Mouse (Mus musculus) heart, embryonic 14.5 days (tissue): ENCODE results near the gene Ercc1. TPM values are rescaled to one million over a fixed set of nuclear protein-coding genes. Genes with fewer than 3 reads are reported as not detected.

Source experiments
- ATAC-seq: fragments of 200-750 bp; cut with Nextera tagmentation; 2 replicates; pipeline ENCODE4 v1.8.0; 2017; ENCODE audit warnings: low read depth, moderate TSS enrichment; ENCODE audit not compliant: insufficient number of reproducible peaks, insufficient read depth, low FRiP score
- H3K27ac ChIP-seq, 2 experiments: fragments of 200-500 bp in 1 of 2; fragments of 300-500 bp in 1 of 2; sonication (generic) in 1 of 2; replicated peaks in 1 of 2; 2 replicates each; pipeline ENCODE4 v1.5.1; 2012 to 2014; ENCODE audit warnings: low read depth in 2 of 2, low read length in 2 of 2, control low read depth in 1 of 2, mild to moderate bottlenecking in 1 of 2, mixed read lengths in 1 of 2; ENCODE audit not compliant: control insufficient read depth in 1 of 2, insufficient read depth in 1 of 2
- H3K27me3 ChIP-seq: fragments of 300-500 bp; sonication (generic); 2 replicates; pipeline ENCODE4 v1.6.1; 2014; ENCODE audit warnings: mild to moderate bottlenecking, low read length, control low read depth; ENCODE audit not compliant: control insufficient read depth, insufficient read depth
- H3K36me3 ChIP-seq: fragments of 300-500 bp; sonication (generic); 2 replicates; pipeline ENCODE4 v1.6.1; 2014; ENCODE audit warnings: mild to moderate bottlenecking, control low read depth, low read length, mixed read lengths; ENCODE audit not compliant: control insufficient read depth, insufficient read depth
- H3K4me1 ChIP-seq, 2 experiments: fragments of 200-500 bp in 1 of 2; fragments of 300-500 bp in 1 of 2; sonication (generic) in 1 of 2; 2 replicates each; pipeline ENCODE4 v1.6.1; 2012 to 2014; ENCODE audit warnings: low read length in 2 of 2, control low read depth in 1 of 2, mixed read lengths in 1 of 2; ENCODE audit not compliant: control insufficient read depth in 2 of 2, insufficient read depth in 2 of 2
- H3K4me2 ChIP-seq: fragments of 300-500 bp; sonication (generic); 2 replicates; pipeline ENCODE4 v1.6.1; 2014; ENCODE audit warnings: mild to moderate bottlenecking, low read length
- H3K4me3 ChIP-seq, 2 experiments: fragments of 200-500 bp in 1 of 2; fragments of 300-500 bp in 1 of 2; sonication (generic) in 1 of 2; 2 replicates each; pipeline ENCODE4 v1.5.1; 2012 to 2014; ENCODE audit warnings: low read length in 2 of 2, mild to moderate bottlenecking in 2 of 2, control low read depth in 1 of 2, low read depth in 1 of 2, moderate library complexity in 1 of 2; ENCODE audit not compliant: control insufficient read depth in 1 of 2, insufficient read depth in 1 of 2
- H3K9ac ChIP-seq: fragments of 300-500 bp; sonication (generic); 2 replicates; pipeline ENCODE4 v1.6.1; 2014; ENCODE audit warnings: mild to moderate bottlenecking, low read length
- H3K9me3 ChIP-seq: fragments of 300-500 bp; sonication (generic); 2 replicates; pipeline ENCODE4 v1.6.1; 2016; ENCODE audit warnings: low read length, control low read depth; ENCODE audit not compliant: control insufficient read depth
- WGBS: fragments of 180-500 bp; shearing (Covaris S2); extraction: QIAGEN DNeasy Blood & Tissue Kit; methylation state at CpG from one replicate; pipeline ENCODE4 v1.1.7; 2014; 5-methylcytosine and 5-hydroxymethylcytosine counted together
- polyA plus RNA-seq: library from polyadenylated mRNA; unstranded; fragments of >200 nt; fragmentation: Nextera tagmentation; extraction: Ambion mirVana; gene quantifications from 2 replicates; pipeline ENCODE4 v1.2.1, GENCODE M21; 2014

The Ercc1 gene
- polyA plus RNA-seq, 1 experiment from 2014 or later, result 68.7 TPM

DNA sequence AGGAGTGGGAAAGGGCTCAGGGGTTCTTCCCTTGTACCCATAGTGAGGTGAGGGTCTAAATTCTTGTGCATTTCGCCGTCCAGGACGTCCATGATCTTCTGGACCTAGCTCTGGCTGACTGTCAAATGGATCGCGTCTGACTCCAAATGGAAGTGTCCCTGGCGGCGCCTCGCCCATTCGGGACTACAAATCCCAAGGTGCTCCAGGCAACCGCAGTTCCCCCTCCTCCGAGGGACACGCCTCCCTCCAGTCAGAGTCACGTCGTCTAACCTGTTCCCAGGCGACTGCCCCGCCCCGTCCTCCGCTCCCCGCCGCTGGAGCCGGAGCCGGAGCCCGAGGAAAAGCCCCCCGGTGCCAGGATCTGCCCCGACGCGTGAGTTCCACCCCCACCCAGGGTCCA is 16.4 kb downstream of the Ercc1 start:
- WGBS, result under 1% methylated on average over 27 of the region's 27 CpGs
- Histone ChIP-seq H3K27ac (peak overlapping the region; percentile 87 to 92), H3K9ac (peak overlapping the region; percentile 74), H3K4me2 (peak overlapping the region; percentile 80), H3K4me3 (peak overlapping the region; percentile 56 to 65), H3K27me3 (no peaks in the 10 kb centered on the region), H3K36me3 (peaks cover 19% of the 10 kb centered on the region), H3K9me3 (no peaks in the 10 kb centered on the region), H3K4me1 (peaks cover 24 to 43% of the 10 kb centered on the region in 2 experiments)
- ATAC-seq, result peak; percentile 76

DNA sequence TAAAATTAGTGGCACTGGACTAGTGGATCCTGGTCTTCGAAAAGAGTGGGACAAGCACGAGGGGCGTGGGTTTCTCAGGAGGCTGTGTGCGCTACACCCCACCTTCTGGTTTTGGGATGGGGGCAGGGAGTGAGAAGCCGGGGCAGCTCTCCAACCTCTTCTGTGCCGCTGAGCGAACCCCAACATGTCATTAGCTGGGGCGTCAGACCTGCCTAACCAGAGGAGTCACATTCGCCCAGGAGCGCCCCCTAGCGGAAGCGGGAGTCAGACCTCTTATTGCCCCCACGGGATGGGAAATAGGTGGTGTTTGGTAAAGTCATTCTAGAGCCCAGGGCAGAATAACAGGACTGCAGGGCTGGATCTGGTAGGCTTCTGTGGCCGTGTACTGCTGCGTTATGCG is 17.1 kb downstream of the Ercc1 start:
- Histone ChIP-seq H3K9me3 (no peaks in the 10 kb centered on the region), H3K36me3 (peaks cover 11% of the 10 kb centered on the region), H3K4me2 (peak overlapping the region; percentile 80), H3K4me1 (peaks cover 24 to 43% of the 10 kb centered on the region in 2 experiments), H3K9ac (peak overlapping the region; percentile 74), H3K27ac (peak overlapping the region; percentile 87 to 92), H3K4me3 (peak overlapping the region; percentile 56 to 65), H3K27me3 (no peaks in the 10 kb centered on the region)
- ATAC-seq, result no peak
- WGBS, result 5% methylated on average over 16 of the region's 16 CpGs

DNA sequence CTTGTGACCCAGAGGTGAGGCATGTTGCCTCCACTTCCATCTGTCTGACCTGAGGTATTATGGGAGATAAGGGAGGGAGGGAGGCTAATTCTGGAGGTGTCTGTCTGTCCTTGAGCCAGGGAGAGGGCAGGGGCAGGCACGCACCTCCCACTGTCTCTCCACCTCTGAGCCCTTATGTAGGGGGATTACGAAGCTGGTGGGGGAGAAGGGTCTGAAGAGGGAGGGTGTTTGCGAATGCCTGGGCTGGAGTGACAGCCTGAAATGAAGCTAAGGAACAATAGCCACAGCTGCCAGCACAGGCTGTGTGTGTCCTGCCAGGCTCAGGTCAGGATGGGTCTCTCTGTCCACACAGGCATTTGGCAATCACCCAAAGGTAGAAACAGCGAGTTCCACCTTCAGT is 17.7 kb downstream of the Ercc1 start:
- Histone ChIP-seq H3K4me3 (peak overlapping the region; percentile 56 to 65), H3K36me3 (peaks cover 5% of the 10 kb centered on the region), H3K4me2 (peak overlapping the region; percentile 80), H3K9ac (peak overlapping the region; percentile 74), H3K27ac (peak overlapping the region; percentile 87 to 92), H3K4me1 (peaks cover 24 to 43% of the 10 kb centered on the region in 2 experiments), H3K9me3 (no peaks in the 10 kb centered on the region), H3K27me3 (no peaks in the 10 kb centered on the region)
- 15% methylated on average over 4 of the region's 4 CpGs for WGBS
- ATAC-seq, result peak; percentile 44; the same call in 1 of the 2 replicates

DNA sequence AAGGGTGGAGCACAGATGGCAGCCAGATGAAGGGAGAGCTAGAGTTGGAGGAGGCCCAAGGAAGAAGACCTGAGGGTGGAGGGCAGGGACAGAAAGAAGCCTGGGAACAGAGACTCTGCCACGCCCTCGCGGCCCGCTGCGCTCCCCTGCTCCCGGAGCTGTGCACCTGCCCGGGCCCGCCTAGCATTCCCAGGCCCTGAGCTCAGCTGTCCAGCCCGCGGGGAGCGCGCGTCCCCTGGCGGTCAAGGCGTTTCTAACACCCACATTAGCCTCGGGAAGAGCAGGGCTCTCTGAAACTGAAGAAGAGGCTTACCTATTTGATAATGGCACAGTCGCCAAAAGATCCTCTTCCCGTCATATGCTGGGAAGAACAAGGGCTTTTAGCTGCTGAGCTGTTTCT is 19.3 kb downstream of the Ercc1 start:
- Histone ChIP-seq H3K36me3 (peaks cover 5% of the 10 kb centered on the region), H3K27ac (peak overlapping the region; percentile 87 to 92), H3K27me3 (no peaks in the 10 kb centered on the region), H3K4me1 (peaks cover 24 to 35% of the 10 kb centered on the region in 2 experiments), H3K4me2 (peak overlapping the region; percentile 40), H3K4me3 (no peak overlapping the region), H3K9ac (peak overlapping the region; percentile 35; the same call in 1 of the 2 replicates), H3K9me3 (no peaks in the 10 kb centered on the region)
- WGBS, result 2% methylated on average over 18 of the region's 18 CpGs
- ATAC-seq, result no peak

DNA sequence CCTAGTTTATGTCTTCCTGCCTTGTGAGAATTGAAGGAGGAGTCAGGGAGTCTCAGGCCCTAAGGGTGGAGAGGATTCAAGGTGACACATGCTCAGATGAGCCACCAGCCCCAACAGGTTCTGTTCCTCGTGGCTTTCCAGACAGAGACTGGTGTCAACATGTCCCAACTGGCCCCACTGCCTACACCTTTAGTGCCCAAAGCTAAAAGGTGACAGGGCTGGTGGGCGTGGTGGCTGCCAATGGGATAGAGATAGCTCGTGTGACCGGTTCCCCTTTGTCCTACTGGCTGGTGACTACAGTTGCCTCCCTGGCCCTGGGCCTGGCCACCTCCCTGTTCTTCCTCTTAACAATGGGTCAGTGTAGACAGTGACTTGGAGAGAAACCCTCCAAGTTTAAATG is 20.8 kb downstream of the Ercc1 start:
- no peak for ATAC-seq

DNA sequence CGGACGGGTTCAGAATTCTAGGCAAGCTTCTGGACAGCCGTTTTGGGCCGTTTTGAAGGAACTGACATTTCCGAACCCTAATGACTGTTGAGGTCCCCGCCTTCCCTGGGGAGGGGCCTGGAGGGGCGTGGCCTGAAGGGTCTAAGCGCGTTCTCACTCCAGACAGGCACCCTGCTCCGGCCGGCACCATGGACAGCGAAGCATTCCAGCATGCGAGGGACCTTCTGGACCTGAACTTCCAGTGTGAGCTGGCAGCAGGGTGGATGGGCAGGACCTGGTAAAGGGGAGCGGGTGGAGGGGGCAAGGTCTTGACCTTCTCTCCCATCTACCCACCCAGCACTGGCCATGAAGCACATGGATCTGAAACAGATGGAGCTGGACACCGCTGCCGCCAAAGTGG is 23.8 kb downstream of the Ercc1 start:
- no peak overlapping the region for H3K9ac ChIP-seq
- no peak overlapping the region for H3K4me2 ChIP-seq
- H3K4me3 ChIP-seq, result no peak overlapping the region
- 23% methylated on average over 16 of the region's 16 CpGs for WGBS
- no peaks in the 10 kb centered on the region for H3K9me3 ChIP-seq
- no peak for ATAC-seq
- H3K4me1 ChIP-seq, result peaks cover 5 to 12% of the 10 kb centered on the region in 2 experiments; a peak in 3 of 4 replicates
- H3K27me3 ChIP-seq, result no peaks in the 10 kb centered on the region
- peaks cover 36% of the 10 kb centered on the region for H3K36me3 ChIP-seq
- H3K27ac ChIP-seq, result no peak overlapping the region

More for the DNA sequence above, 20.8 kb downstream of the Ercc1 start:
- Histone ChIP-seq H3K4me2 (no peak overlapping the region), H3K9me3 (no peaks in the 10 kb centered on the region), H3K4me1 (peaks cover 24 to 34% of the 10 kb centered on the region in 2 experiments), H3K4me3 (no peak overlapping the region), H3K36me3 (peaks cover 8% of the 10 kb centered on the region), H3K9ac (no peak overlapping the region), H3K27ac (no peak overlapping the region), H3K27me3 (no peaks in the 10 kb centered on the region)
- WGBS, result 63% methylated on average over 4 of the region's 4 CpGs

DNA sequence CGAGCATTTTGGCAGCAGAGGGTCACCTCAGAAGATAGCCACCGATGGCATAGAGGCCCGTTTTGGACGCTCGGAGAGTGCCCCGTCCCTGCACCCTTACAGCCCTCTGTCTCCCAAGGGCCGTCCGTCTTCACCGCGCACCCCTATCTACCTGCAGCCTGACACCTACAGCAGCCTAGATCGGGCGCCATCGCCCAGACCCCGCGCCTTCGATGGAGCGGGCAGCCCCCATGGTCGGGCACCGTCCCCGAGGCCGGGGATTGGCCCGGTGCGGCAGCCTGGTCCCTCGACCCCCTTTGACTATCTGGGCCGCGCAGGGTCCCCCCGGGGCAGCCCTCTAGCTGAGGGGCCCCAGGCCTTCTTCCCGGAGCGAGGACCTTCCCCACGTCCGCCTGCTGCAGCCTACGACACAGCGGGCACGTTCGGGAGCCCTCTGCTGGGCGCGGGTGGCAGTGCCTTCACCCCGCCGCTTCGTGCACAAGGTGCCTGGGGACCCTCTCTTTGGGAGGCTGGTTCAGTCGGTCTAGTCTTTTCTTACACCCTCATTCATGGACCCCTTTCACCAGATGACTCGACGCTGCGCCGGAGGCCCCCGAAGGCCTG is 25.3 kb downstream of the Ercc1 start:
- Histone ChIP-seq H3K36me3 (peaks cover 52% of the 10 kb centered on the region), H3K27ac (no peak overlapping the region), H3K4me2 (peak overlapping the region; percentile 59), H3K4me1 (peaks cover 0 to 2% of the 10 kb centered on the region in 2 experiments; a peak in 1 of 4 replicates), H3K27me3 (no peaks in the 10 kb centered on the region), H3K4me3 (peak overlapping the region in 1 of 2 experiments; percentile 24; a peak in 3 of 4 replicates), H3K9ac (peak overlapping the region; percentile 45; the same call in 1 of the 2 replicates), H3K9me3 (no peaks in the 10 kb centered on the region)
- 22% methylated on average over 45 of the region's 46 CpGs for WGBS
- no peak for ATAC-seq
